Mouse (Mus musculus): ENCODE measurements at regions not wholly inside any gene's neighbourhood (a gene's known extent, or its start where the extent isn't known, plus 50 kb on each side); places are given as distances from the start of the nearest gene placed in this dataset.
A peak's percentile ranks its signal among the peaks of the same experiment; 100 is the strongest.

DNA sequence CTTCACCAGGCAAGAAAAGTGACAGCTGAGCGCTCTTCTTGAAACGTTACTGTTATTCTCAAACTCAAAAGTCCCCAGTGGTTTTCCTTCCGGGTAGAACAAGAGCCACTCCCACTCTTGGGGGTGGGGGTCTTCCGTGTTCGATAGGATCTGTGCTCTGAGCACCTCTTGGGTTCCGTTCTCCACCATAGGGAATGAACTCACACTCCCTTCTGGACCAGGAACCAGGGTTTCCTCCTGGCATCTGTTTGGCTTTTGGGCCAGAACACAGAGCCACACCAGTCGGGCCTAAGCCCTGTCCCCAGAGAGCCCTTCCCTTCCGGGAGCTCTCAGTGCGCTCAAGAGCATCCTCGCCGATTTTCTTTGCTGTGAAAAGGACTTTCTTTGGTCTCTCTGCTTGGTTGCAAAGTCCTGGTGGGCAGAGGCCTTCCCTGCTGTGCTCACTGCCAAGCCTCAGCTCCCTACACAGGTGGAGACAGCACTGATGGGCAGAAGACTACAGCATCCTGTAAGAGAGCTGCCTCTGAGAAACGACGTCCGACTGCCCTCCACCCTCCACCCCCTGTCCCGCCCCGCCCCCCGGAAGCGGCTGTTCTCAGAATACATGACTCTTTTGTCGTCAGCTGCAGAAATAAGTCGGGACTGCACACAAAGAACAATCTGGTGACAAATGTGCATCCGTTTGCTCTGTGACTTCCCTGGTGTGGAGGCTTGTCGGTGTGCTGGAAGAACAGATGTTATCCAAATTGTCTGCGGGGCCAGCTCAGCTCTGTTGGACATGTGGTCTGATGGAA is 90.9 kb upstream of the Lef1 start:
- 0 out of 2 replicates have a peak, but pooled peaks have one; percentile 35 for ATAC-seq (ENCODE audit: low read depth)
- Histone ChIP-seq H3K9me3 (replicated peaks; ENCODE audit: control insufficient read depth, low read length) (no peaks in the 10 kb centered on the region), H3K4me1 (ENCODE audit: control insufficient read depth, low read depth, low read length) (no peaks in the 10 kb centered on the region), H3K27ac (ENCODE audit: low read length) (no peak overlapping the region), H3K4me2 (ENCODE audit: low read depth, low read length) (peak overlapping the region; percentile 24), H3K36me3 (ENCODE audit: control insufficient read depth, insufficient read depth) (no peaks in the 10 kb centered on the region), H3K4me3 (ENCODE audit: low read depth, low read length) (no peak overlapping the region), H3K9ac (ENCODE audit: low read depth, low read length) (no peak overlapping the region), H3K27me3 (ENCODE audit: control insufficient read depth, insufficient read depth, low read depth, low read length) (no peaks in the 10 kb centered on the region)
- 12% methylated on average over 23 of the region's 23 CpGs for WGBS (ENCODE audit: insufficient replicate concordance)

DNA sequence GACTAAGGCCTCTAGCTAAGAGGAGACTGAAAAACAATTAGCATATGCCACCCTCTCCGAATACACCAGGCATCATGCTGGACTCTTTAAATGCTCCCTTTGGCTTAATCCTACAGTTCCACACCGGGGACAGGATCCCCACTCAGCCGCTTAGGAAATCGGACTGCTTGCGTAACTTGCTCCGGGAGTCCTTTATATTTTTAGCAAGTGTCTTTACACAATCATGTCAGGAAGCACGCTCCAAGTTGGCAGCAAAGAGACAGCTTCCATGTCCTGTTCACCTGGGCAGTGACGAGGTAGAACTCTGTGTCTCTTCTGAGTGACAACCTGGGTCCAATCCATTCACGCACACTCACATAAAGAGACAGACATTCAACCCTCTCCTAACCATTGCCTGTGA is 92.4 kb upstream of the Lef1 start:
- Histone ChIP-seq H3K4me1 (ENCODE audit: control insufficient read depth, low read depth, low read length) (no peaks in the 10 kb centered on the region), H3K36me3 (ENCODE audit: control insufficient read depth, insufficient read depth) (no peaks in the 10 kb centered on the region), H3K27ac (ENCODE audit: low read length) (no peak overlapping the region), H3K4me2 (ENCODE audit: low read depth, low read length) (no peak overlapping the region), H3K27me3 (ENCODE audit: control insufficient read depth, insufficient read depth, low read depth, low read length) (no peaks in the 10 kb centered on the region), H3K9ac (ENCODE audit: low read depth, low read length) (no peak overlapping the region), H3K4me3 (ENCODE audit: low read depth, low read length) (no peak overlapping the region), H3K9me3 (replicated peaks; ENCODE audit: control insufficient read depth, low read length) (no peaks in the 10 kb centered on the region)
- peak; percentile 74 for ATAC-seq (ENCODE audit: low read depth)
- WGBS (ENCODE audit: insufficient replicate concordance): 61% methylated on average over 9 of the region's 9 CpGs

DNA sequence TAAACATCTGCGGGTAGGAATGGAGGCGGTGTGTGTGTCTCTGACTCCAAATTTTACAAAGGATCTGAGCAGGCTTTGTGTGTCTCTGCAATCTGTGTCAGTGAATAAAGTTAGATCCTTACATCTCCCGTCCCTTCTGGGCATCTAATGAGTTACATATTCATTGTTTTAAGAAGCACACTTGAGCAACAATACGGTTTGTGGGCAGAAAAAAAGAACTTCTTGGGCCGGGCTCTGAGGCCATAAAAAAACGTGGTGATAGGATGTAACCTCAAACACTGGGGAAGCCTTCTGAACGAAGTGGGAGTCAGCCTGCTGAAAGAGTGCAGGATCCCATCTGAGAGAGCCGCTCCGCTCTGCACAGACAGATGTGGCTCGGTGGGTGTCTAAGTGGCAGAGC is 94.2 kb upstream of the Lef1 start:
- H3K9ac ChIP-seq (ENCODE audit: low read depth, low read length): no peak overlapping the region
- no peak overlapping the region for H3K4me3 ChIP-seq (ENCODE audit: low read depth, low read length)
- no peak overlapping the region for H3K27ac ChIP-seq (ENCODE audit: low read length)
- H3K4me1 ChIP-seq (ENCODE audit: control insufficient read depth, low read depth, low read length): no peaks in the 10 kb centered on the region
- no peaks in the 10 kb centered on the region for H3K36me3 ChIP-seq (ENCODE audit: control insufficient read depth, insufficient read depth)
- H3K27me3 ChIP-seq (ENCODE audit: control insufficient read depth, insufficient read depth, low read depth, low read length): no peaks in the 10 kb centered on the region
- 47% methylated on average over 10 of the region's 10 CpGs for WGBS (ENCODE audit: insufficient replicate concordance)
- H3K9me3 ChIP-seq (replicated peaks; ENCODE audit: control insufficient read depth, low read length): no peaks in the 10 kb centered on the region
- ATAC-seq (ENCODE audit: low read depth): no peak
- H3K4me2 ChIP-seq (ENCODE audit: low read depth, low read length): no peak overlapping the region

DNA sequence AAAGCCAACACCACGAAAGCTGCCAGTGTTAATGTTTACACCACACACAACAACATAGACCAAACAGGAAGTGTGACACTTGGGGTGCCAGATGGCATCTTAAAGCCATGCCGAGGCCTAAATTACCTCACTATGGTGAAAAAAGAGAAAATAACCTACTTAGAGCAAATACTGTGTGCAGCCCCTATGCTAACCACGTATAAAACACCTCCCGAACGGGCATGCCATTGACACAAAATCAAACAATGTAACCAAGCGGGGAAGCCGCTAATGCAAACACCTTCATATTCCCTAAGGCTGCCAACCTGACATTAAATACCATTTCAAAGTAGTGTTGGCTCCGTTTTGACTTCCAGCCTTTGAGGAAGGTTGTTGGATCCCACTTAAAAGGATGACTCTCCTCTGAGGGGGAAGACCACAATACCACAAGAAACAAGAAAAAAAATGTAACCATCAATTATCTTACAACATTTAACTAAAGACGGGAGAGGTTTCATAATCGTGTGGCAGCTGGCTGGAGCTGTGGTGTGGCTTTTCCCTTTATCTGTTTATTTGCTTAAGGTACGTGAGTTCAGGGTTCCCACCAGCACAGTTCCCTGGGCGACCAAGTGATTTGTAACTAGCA is 96.1 kb upstream of the Lef1 start:
- no peak for ATAC-seq (ENCODE audit: low read depth)
- H3K4me1 ChIP-seq (ENCODE audit: control insufficient read depth, low read depth, low read length): no peaks in the 10 kb centered on the region

DNA sequence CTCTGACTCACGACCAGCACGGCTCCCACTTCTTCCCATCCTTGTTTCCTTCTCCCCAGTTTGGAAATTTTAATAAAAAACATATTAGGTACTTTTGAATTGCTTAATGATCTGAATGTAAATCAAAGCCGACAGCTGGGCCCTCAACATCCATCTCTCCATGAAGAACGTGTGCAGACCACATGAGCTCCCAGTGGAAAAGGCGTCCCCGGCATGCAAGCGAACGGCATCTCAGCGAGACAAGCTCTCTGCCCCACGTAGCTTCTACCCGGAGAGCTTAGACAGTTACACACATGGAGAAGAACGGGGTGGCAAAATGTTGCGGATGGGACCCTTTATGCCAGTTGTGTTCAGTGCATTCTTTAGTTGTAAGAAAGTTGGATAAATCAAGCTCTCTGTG is 109.6 kb upstream of the Lef1 start:
- no peak for ATAC-seq (ENCODE audit: low read depth)

More for the DNA sequence above, 96.1 kb upstream of the Lef1 start:
- H3K4me3 ChIP-seq (ENCODE audit: low read depth, low read length): no peak overlapping the region
- no peak overlapping the region for H3K27ac ChIP-seq (ENCODE audit: low read length)
- no peaks in the 10 kb centered on the region for H3K36me3 ChIP-seq (ENCODE audit: control insufficient read depth, insufficient read depth)
- no peak overlapping the region for H3K9ac ChIP-seq (ENCODE audit: low read depth, low read length)
- WGBS (ENCODE audit: insufficient replicate concordance): 29% methylated on average over 12 of the region's 12 CpGs
- no peaks in the 10 kb centered on the region for H3K27me3 ChIP-seq (ENCODE audit: control insufficient read depth, insufficient read depth, low read depth, low read length)
- H3K4me2 ChIP-seq (ENCODE audit: low read depth, low read length): no peak overlapping the region
- no peaks in the 10 kb centered on the region for H3K9me3 ChIP-seq (replicated peaks; ENCODE audit: control insufficient read depth, low read length)

DNA sequence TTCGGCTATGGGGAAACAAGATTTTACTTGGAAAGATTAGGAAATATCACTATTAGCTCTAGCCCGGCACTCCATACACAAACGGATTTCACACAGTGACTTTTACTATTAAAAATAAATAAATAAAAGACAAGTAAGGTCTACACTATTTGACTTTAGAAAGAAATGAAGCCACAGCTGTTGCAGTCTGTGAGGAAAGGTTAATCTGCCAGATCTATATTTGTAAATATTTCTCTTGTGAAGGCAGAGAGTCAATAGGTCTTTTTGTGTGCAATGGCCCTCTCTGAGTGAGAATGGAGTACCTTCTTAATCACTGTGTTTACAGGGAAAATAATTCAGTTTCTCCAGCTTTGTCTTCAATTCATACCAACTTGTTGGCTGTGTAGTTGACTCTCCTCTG is 110.0 kb upstream of the Lef1 start:
- no peak overlapping the region for H3K9ac ChIP-seq (ENCODE audit: low read depth, low read length)
- no peaks in the 10 kb centered on the region for H3K9me3 ChIP-seq (replicated peaks; ENCODE audit: control insufficient read depth, low read length)
- H3K4me1 ChIP-seq (ENCODE audit: control insufficient read depth, low read depth, low read length): no peaks in the 10 kb centered on the region
- H3K4me2 ChIP-seq (ENCODE audit: low read depth, low read length): no peak overlapping the region
- 54% methylated on average over 3 of the region's 3 CpGs for WGBS (ENCODE audit: insufficient replicate concordance)
- no peak overlapping the region for H3K4me3 ChIP-seq (ENCODE audit: low read depth, low read length)
- no peak overlapping the region for H3K27ac ChIP-seq (ENCODE audit: low read length)
- no peaks in the 10 kb centered on the region for H3K36me3 ChIP-seq (ENCODE audit: control insufficient read depth, insufficient read depth)
- no peak for ATAC-seq (ENCODE audit: low read depth)
- no peaks in the 10 kb centered on the region for H3K27me3 ChIP-seq (ENCODE audit: control insufficient read depth, insufficient read depth, low read depth, low read length)

More for the DNA sequence above, 109.6 kb upstream of the Lef1 start:
- Histone ChIP-seq H3K27me3 (ENCODE audit: control insufficient read depth, insufficient read depth, low read depth, low read length) (no peaks in the 10 kb centered on the region), H3K4me3 (ENCODE audit: low read depth, low read length) (no peak overlapping the region), H3K27ac (ENCODE audit: low read length) (no peak overlapping the region), H3K4me2 (ENCODE audit: low read depth, low read length) (no peak overlapping the region), H3K4me1 (ENCODE audit: control insufficient read depth, low read depth, low read length) (no peaks in the 10 kb centered on the region), H3K36me3 (ENCODE audit: control insufficient read depth, insufficient read depth) (no peaks in the 10 kb centered on the region), H3K9ac (ENCODE audit: low read depth, low read length) (no peak overlapping the region), H3K9me3 (replicated peaks; ENCODE audit: control insufficient read depth, low read length) (no peaks in the 10 kb centered on the region)
- WGBS (ENCODE audit: insufficient replicate concordance): 77% methylated on average over 13 of the region's 13 CpGs

DNA sequence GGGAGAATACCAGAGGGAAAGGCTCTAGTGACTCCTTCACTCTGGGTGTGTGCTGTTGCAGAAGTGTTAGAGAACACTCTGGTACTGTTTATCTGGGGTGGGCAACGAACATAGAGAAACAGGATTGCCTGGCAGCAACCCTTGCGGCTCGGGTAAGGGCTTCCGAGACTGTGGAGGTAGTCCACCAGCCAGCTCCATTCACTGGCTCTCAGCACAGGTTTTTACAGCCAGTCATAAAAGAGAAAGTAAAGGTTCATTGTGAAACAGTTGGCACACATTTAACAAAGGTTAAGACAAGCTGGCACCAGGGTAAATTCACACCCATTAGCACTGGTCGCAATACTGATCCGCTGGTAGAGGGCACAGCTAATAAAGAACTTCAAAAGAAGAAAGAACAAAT is 110.5 kb upstream of the Lef1 start:
- Histone ChIP-seq H3K4me3 (ENCODE audit: low read depth, low read length) (no peak overlapping the region), H3K27ac (ENCODE audit: low read length) (no peak overlapping the region), H3K9ac (ENCODE audit: low read depth, low read length) (no peak overlapping the region), H3K36me3 (ENCODE audit: control insufficient read depth, insufficient read depth) (no peaks in the 10 kb centered on the region), H3K9me3 (replicated peaks; ENCODE audit: control insufficient read depth, low read length) (no peaks in the 10 kb centered on the region), H3K27me3 (ENCODE audit: control insufficient read depth, insufficient read depth, low read depth, low read length) (no peaks in the 10 kb centered on the region), H3K4me2 (ENCODE audit: low read depth, low read length) (no peak overlapping the region), H3K4me1 (ENCODE audit: control insufficient read depth, low read depth, low read length) (no peaks in the 10 kb centered on the region)
- 61% methylated on average over 6 of the region's 6 CpGs for WGBS (ENCODE audit: insufficient replicate concordance)
- no peak for ATAC-seq (ENCODE audit: low read depth)

DNA sequence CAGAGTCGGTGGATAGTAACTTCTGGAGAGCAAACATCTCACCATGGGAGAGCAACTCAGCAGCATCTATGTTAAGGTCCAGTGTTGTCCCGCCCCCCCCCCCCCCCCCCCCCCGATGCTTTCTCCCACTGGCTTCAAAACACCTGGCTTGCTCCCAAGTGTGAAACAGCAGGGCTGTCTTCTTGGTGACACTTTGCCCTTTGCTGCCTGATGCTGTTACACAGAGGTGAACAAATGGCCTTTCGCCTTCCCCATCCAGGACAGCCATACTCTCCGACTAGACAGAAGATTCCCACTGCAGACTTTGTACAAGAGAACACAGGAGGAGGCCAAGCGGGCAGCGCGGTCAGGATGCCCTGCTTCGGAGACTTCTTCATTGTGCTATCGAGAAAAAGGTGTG is 111.8 kb upstream of the Lef1 start:
- Histone ChIP-seq H3K4me3 (ENCODE audit: low read depth, low read length) (no peak overlapping the region), H3K9ac (ENCODE audit: low read depth, low read length) (no peak overlapping the region), H3K4me1 (ENCODE audit: control insufficient read depth, low read depth, low read length) (no peaks in the 10 kb centered on the region), H3K4me2 (ENCODE audit: low read depth, low read length) (no peak overlapping the region), H3K36me3 (ENCODE audit: control insufficient read depth, insufficient read depth) (no peaks in the 10 kb centered on the region), H3K9me3 (replicated peaks; ENCODE audit: control insufficient read depth, low read length) (no peaks in the 10 kb centered on the region), H3K27ac (ENCODE audit: low read length) (no peak overlapping the region), H3K27me3 (ENCODE audit: control insufficient read depth, insufficient read depth, low read depth, low read length) (no peaks in the 10 kb centered on the region)
- no peak for ATAC-seq (ENCODE audit: low read depth)
- WGBS (ENCODE audit: insufficient replicate concordance): 49% methylated on average over 9 of the region's 10 CpGs

DNA sequence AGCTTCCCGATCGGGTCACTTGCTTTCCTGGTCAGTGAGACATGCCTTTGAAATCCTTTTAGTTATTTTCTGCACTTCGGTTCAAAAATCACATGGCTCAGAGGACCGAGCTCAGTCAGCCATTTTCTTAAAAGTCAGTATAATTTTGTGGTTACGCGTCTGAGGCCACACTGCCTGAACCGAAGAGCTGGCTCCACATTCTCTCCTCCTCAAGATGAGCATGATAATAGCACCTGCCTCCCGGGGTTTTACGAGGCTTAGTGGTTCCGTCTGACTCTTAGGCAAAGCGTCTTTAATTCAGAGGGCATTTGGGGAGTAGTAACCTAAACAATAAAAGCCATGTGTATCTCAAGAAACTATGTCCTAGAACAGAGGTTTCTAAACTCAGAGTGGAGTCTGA is 113.5 kb upstream of the Lef1 start:
- Histone ChIP-seq H3K4me1 (ENCODE audit: control insufficient read depth, low read depth, low read length) (no peaks in the 10 kb centered on the region), H3K27me3 (ENCODE audit: control insufficient read depth, insufficient read depth, low read depth, low read length) (no peaks in the 10 kb centered on the region), H3K4me3 (ENCODE audit: low read depth, low read length) (no peak overlapping the region), H3K9me3 (replicated peaks; ENCODE audit: control insufficient read depth, low read length) (no peaks in the 10 kb centered on the region), H3K27ac (ENCODE audit: low read length) (no peak overlapping the region), H3K36me3 (ENCODE audit: control insufficient read depth, insufficient read depth) (no peaks in the 10 kb centered on the region), H3K9ac (ENCODE audit: low read depth, low read length) (no peak overlapping the region), H3K4me2 (ENCODE audit: low read depth, low read length) (no peak overlapping the region)
- ATAC-seq (ENCODE audit: low read depth): no peak
- WGBS (ENCODE audit: insufficient replicate concordance): 46% methylated on average over 11 of the region's 11 CpGs

Data from liver, embryonic 16.5 days (tissue).